Mouse (Mus musculus) spleen, embryonic (tissue): ENCODE results near the gene Thra.

ENCODE experiments used
- CTCF ChIA-PET: fragments of 350-600 bp; sonication (Branson Sonifier 250); formaldehyde crosslinking; loops from one replicate; lab custom pipeline; 2022; lab: Charles Lee

Thra gene

GRCm38 (mm10) chr11:98743655-98744345 lies 3.4 kb downstream of the Thra start:
- CTCF ChIA-PET = interaction anchor here (0.8 to 1.0 kb wide), 3 partner anchors 14 to 86 kb away, joined by 3 to 4 read pairs (median 3); partner anchors contain the start of gene Med24

DNA sequence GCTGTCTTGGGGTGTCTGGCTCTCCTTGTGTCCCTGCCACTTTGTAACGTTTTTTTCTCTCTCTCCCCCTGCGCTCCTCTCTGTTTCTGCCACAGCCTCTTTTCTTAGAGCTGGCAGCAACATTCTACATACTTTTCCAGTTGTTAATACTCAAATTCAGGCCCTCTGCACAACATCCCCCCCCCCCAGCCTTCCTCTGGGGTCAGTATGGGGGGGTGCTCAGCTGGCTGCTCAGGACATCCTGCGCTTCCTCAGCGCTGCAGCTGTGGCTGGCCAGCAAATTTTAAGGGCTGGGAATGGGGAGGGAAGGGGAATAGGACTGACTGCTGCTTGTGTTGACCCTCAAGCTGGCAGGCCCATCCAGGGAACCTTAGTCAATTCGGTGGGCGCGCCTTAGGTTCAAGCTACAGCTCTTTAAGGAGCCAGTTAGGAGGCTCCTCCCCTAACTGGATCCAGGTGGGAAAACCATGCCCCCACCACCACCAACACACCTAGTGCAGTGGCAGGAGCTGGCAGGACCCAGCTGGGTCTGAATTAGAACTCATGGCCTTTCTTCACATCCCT lies 4.1 kb downstream of the Thra start:
- CTCF ChIA-PET = interaction anchor here (1.0 kb wide), 1 partner anchor 15 kb away, joined by 4 read pairs; the partner anchor contains the start of gene Med24

- CTCF ChIA-PET = interaction anchor here (0.6 kb wide), 1 partner anchor 9 kb away, joined by 6 read pairs; no protein-coding TSS in a partner anchor
Measured at GRCm38 (mm10) chr11:98745932-98746853, 5.8 kb downstream of the Thra start.

- CTCF ChIA-PET = interaction anchor here (0.6 kb wide), 3 partner anchors 8 to 1782 kb away, joined by 3 to 6 read pairs (median 5); no protein-coding TSS in a partner anchor
Measured at GRCm38 (mm10) chr11:98746855-98747693, 6.6 kb downstream of the Thra start.

GRCm38 (mm10) chr11:98747804-98748505 lies 7.5 kb downstream of the Thra start:
- CTCF ChIA-PET = interaction anchor here (0.6 kb wide), 1 partner anchor 9 kb away, joined by 3 read pairs; no protein-coding TSS in a partner anchor

GRCm38 (mm10) chr11:98748506-98749416 lies 8.3 kb downstream of the Thra start:
- CTCF ChIA-PET = no interaction called here

DNA sequence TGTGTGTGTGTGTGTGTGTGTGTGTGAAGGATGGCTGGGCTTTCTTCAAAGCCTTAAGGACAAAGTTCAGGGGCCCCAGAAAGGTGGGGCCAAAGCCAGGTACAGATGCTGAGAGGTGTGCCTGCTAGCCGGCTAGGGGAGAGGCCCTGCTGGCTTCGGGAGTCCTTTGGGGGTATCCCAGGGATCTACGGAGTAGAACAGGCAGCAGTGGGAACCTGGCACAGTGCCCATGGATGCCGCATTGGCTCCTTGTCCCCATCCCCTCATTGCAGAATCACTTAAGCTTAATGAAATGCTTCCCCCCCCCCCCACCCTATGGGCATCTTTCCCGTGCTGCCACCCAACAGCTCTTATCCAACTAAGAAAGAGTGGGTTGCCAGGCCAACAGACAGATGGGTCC lies 9.3 kb downstream of the Thra start:
- CTCF ChIA-PET = interaction anchor here (0.7 kb wide), 1 partner anchor 68 kb away, joined by 3 read pairs; no protein-coding TSS in a partner anchor

- CTCF ChIA-PET = interaction anchor here (0.7 kb wide), 1 partner anchor 67 kb away, joined by 3 read pairs; no protein-coding TSS in a partner anchor
Measured at GRCm38 (mm10) chr11:98750351-98751201, 10.1 kb downstream of the Thra start.

GRCm38 (mm10) chr11:98751221-98751782 lies 10.9 kb downstream of the Thra start:
- CTCF ChIA-PET = no interaction called here

GRCm38 (mm10) chr11:98752562-98753140 lies 12.2 kb downstream of the Thra start:
- CTCF ChIA-PET = no interaction called here

DNA sequence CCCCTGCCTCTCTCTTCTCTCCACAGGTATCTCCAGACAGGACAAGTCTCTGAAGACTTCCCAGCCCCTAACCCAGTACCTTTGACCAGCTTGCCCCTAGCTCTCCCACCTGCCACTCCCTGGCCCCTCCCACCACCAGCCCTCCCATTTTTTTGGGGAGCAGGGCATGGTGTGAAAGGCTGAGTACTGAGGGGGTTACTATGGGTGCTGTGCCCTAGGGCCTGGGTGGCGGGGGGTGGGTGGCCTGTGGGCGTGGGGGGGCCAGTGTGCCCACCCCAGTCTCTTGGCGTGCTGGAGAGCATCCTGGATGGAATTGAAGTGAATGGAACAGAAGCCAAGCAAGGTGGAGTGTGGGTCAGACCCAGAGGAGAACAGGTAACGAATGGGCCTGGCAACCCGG lies 12.8 kb downstream of the Thra start:
- CTCF ChIA-PET = interaction anchor here (0.7 to 1.0 kb wide), 2 partner anchors 40 to 56 kb away, joined by 3 read pairs; no protein-coding TSS in a partner anchor

DNA sequence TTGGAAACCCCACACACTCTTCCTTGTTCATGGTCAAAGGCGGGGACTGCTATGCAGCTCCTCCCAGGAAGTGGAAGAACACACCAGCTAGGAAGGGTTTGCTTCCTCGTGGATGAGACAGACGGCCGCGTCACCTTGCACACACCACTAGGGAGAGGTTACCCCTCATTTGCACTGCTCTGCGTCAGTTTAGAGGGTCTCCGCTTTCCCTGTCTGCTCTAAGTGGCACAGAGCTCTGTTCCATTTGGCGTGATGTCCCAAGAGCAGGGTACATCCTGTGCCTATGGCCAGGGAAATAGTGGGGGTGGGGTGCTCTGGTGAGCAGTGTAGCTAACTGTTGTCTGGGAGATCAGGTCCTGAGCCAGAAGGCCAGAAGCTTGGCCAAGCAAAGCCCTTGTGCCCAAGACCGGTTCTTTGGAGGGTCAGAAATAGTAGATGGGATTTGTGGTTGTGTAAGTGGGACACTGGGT lies 13.7 kb downstream of the Thra start:
- CTCF ChIA-PET = interaction anchor here (0.6 to 1.0 kb wide), 2 partner anchors 13 to 55 kb away, joined by 3 read pairs; no protein-coding TSS in a partner anchor

DNA sequence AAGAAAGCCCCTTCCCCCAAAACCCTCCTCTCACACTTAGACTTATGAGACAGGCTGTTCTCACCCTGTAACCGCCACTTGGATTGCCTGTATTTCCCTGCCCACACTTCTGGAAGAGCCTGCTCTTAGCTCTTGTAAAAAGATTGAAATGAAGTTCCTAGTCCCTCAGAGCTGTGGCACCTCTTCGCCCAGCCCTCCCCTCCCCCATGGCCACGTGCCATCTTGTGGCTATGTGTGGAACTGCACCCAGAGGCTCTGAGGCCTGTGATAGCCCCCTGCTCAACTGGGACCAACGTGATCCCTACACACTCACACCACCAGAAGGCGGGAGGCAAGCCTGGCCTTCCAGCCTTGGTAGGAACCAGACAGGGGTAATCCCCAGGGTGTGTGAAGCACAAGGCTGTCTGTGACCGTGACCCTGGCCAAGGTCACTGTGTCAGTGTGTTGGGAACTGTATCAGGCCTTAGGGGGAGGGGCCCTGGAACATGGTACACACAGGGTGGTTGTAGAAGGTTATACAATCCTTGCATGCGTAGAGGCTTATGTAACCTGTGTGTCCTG lies 14.3 kb downstream of the Thra start:
- CTCF ChIA-PET = no interaction called here

DNA sequence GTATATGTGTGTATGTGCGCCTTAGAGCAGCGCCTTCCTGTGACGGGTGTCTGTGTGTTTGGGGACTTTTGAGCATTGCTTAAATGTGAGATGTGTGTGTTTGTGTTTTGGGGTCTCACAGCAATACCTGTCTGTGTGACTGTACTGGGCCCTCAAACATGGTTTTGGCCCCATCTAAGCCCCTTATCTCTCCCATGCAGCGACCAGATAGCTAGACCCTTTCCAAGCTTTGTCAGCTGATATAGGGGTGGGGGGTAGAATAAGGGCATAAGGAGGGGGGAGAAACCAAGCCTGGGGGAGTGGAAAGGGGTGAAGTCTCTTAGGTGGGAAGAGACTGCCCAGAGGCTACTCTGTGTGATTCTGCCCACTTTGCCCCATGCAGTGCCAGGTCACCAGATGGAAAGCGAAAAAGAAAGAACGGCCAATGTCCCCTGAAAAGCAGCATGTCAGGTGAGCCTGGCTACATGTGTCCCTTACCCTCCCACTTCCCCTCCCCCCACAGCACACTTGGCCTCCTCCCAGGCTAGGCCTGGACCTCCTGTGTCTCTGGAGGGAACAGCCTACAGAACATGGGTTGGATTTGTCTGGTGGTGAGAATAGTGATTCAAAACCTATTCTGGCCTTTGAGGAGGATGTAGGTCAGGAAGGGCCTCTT lies 15.4 kb downstream of the Thra start:
- CTCF ChIA-PET = interaction anchor here (0.7 kb wide), 1 partner anchor 82 kb away, joined by 3 read pairs; no protein-coding TSS in a partner anchor

DNA sequence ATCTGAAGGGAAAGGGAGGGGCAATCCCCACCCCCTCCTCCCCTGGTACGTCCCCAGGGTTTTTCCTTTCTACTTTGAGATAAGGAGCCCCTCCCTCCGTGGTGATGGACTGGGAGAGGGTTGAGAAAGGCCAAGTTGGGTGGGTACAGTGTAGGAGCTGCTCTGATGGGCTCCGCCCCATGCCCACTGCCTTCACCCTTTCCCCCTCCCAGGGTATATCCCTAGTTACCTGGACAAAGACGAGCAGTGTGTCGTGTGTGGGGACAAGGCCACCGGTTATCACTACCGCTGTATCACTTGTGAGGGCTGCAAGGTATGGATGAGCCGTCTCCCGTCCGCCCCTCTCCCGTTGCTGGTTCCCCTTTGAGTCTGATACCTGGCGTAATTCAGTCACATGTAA lies 16.3 kb downstream of the Thra start:
- CTCF ChIA-PET = interaction anchor here (0.7 kb wide), 1 partner anchor 81 kb away, joined by 3 read pairs; no protein-coding TSS in a partner anchor

- CTCF ChIA-PET = interaction anchor here (0.7 kb wide), 1 partner anchor 12 kb away, joined by 3 read pairs; no protein-coding TSS in a partner anchor
Measured at GRCm38 (mm10) chr11:98761939-98762338, 21.5 kb downstream of the Thra start.
